Mouse (Mus musculus) midbrain, embryonic 16.5 days (tissue): Measurements from ENCODE around the gene Prkce. TPM values are rescaled to one million over a fixed set of nuclear protein-coding genes. Genes with fewer than 3 reads are reported as not detected.

Experiments
- ATAC-seq: fragments of 200-750 bp; cut with Nextera tagmentation; 2 replicates; pipeline ENCODE4 v1.8.0; 2017; ENCODE audit warnings: moderate TSS enrichment
- H3K27ac ChIP-seq: fragments of 300-500 bp; sonication (generic); 2 replicates; pipeline ENCODE4 v1.5.1; 2014; ENCODE audit warnings: mild to moderate bottlenecking, low read length, mixed read lengths
- H3K27me3 ChIP-seq: fragments of 300-500 bp; sonication (generic); 2 replicates; pipeline ENCODE4 v1.6.1; 2014; ENCODE audit warnings: low read depth, low read length, mixed read lengths; ENCODE audit not compliant: control insufficient read depth, insufficient read depth
- H3K36me3 ChIP-seq: fragments of 300-500 bp; sonication (generic); 2 replicates; pipeline ENCODE4 v1.6.1; 2014; ENCODE audit warnings: mild to moderate bottlenecking, low read length, moderate library complexity, mixed read lengths; ENCODE audit not compliant: control insufficient read depth, insufficient read depth
- H3K4me1 ChIP-seq: fragments of 300-500 bp; sonication (generic); 2 replicates; pipeline ENCODE4 v1.6.1; 2014; ENCODE audit warnings: mild to moderate bottlenecking, low read length, mixed read lengths; ENCODE audit not compliant: control insufficient read depth, insufficient read depth
- H3K4me2 ChIP-seq: fragments of 300-500 bp; sonication (generic); 2 replicates; pipeline ENCODE4 v1.6.1; 2014; ENCODE audit warnings: mild to moderate bottlenecking, low read length, mixed read lengths
- H3K4me3 ChIP-seq: fragments of 300-500 bp; sonication (generic); 2 replicates; pipeline ENCODE4 v1.5.1; 2014; ENCODE audit warnings: low read depth, mild to moderate bottlenecking, low read length, moderate library complexity, mixed read lengths
- H3K9ac ChIP-seq: fragments of 300-500 bp; sonication (generic); 2 replicates; pipeline ENCODE4 v1.6.1; 2014; ENCODE audit warnings: low read depth, low read length, mixed read lengths
- H3K9me3 ChIP-seq: fragments of 300-500 bp; sonication (generic); replicated peaks from 2 replicates; pipeline ENCODE4 v1.6.1; 2014; ENCODE audit warnings: mild to moderate bottlenecking, low read length, mixed read lengths; ENCODE audit not compliant: control insufficient read depth, poor library complexity, severe bottlenecking
- WGBS: fragments of 180-500 bp; shearing (Covaris S2); extraction: QIAGEN DNeasy Blood & Tissue Kit; methylation state at CpG from one replicate; pipeline ENCODE4 v1.1.7; 2014; 5-methylcytosine and 5-hydroxymethylcytosine counted together
- polyA plus RNA-seq: library from polyadenylated mRNA; unstranded; fragments of >200 nt; fragmentation: Nextera tagmentation; extraction: Ambion mirVana; gene quantifications from 2 replicates; pipeline ENCODE4 v1.2.1, GENCODE M21; 2015

Prkce gene
- polyA plus RNA-seq, 1 experiment from 2014 or later = 41.5 TPM

DNA sequence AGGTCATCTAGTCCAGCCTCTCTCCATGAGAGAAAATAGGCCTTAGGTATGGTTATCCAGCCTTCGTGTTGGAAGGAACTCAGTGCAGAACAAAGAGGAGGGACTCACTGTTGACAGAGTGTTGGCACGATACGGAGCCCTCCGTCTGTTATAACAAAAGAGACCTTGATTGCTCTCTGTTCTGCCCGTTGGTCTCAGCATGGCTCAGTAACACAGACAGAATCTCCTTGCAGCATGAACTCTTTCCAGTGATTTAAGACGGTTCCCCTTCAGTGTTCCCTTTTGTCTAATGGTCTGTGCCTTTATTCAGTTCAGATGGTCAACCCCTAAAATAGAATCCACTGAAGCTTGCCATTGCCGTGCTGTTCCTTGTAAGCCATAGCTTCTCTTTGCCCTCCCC, 378.9 kb downstream of the Prkce start:
- Histone ChIP-seq H3K27ac (no peak overlapping the region), H3K36me3 (no peaks in the 10 kb centered on the region), H3K27me3 (no peaks in the 10 kb centered on the region), H3K4me3 (no peak overlapping the region), H3K4me2 (no peak overlapping the region), H3K9me3 (no peaks in the 10 kb centered on the region), H3K4me1 (no peaks in the 10 kb centered on the region), H3K9ac (no peak overlapping the region)
- 30% methylated on average over 7 of the region's 7 CpGs for WGBS
- ATAC-seq = no peak

- H3K27ac ChIP-seq = no peak overlapping the region
- H3K9ac ChIP-seq = no peak overlapping the region
- H3K4me2 ChIP-seq = no peak overlapping the region
- H3K9me3 ChIP-seq = no peaks in the 10 kb centered on the region
- ATAC-seq = no peak
- H3K36me3 ChIP-seq = no peaks in the 10 kb centered on the region
- H3K4me1 ChIP-seq = no peaks in the 10 kb centered on the region
- H3K4me3 ChIP-seq = no peak overlapping the region
- WGBS = 92% methylated on average over 10 of the region's 10 CpGs
- no peaks in the 10 kb centered on the region for H3K27me3 ChIP-seq
Observed at GRCm38 (mm10) chr17:86549128-86549527, 381.5 kb downstream of the Prkce start.

- H3K4me1 ChIP-seq = no peaks in the 10 kb centered on the region
- no peaks in the 10 kb centered on the region for H3K27me3 ChIP-seq
- no peak overlapping the region for H3K9ac ChIP-seq
- no peak overlapping the region for H3K4me3 ChIP-seq
- no peak overlapping the region for H3K4me2 ChIP-seq
- no peak for ATAC-seq
- H3K9me3 ChIP-seq = no peaks in the 10 kb centered on the region
- no peak overlapping the region for H3K27ac ChIP-seq
- 89% methylated on average over 10 of the region's 10 CpGs for WGBS
- H3K36me3 ChIP-seq = no peaks in the 10 kb centered on the region
Observed at GRCm38 (mm10) chr17:86551561-86551960, 384.0 kb downstream of the Prkce start.

DNA sequence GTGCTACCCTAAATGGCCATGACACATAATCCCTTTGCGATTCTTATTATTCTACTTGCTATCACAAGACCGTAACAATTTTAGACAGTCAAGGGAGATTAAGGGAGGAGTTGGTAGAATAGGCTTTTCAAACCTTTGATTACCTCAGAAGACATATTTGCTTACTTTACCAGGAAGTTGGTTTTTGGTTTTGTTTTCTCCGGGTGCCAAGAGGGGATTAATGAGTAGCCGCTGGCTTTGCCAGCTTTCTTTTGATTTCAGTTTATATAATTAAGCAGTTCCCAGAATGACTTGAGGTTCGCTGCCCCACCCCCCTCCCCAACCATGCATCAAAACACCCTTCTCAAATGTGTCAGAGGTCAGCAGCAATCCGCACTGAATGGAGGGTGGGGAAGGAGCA, 384.4 kb downstream of the Prkce start:
- Histone ChIP-seq H3K9ac (no peak overlapping the region), H3K27me3 (no peaks in the 10 kb centered on the region), H3K27ac (no peak overlapping the region), H3K4me1 (no peaks in the 10 kb centered on the region), H3K4me3 (no peak overlapping the region), H3K4me2 (no peak overlapping the region), H3K36me3 (no peaks in the 10 kb centered on the region), H3K9me3 (no peaks in the 10 kb centered on the region)
- 53% methylated on average over 6 of the region's 6 CpGs for WGBS
- ATAC-seq = no peak

GRCm38 (mm10) chr17:86559206-86559891, 391.8 kb downstream of the Prkce start:
- Histone ChIP-seq H3K27me3 (no peaks in the 10 kb centered on the region), H3K9me3 (no peaks in the 10 kb centered on the region), H3K9ac (no peak overlapping the region), H3K27ac (no peak overlapping the region), H3K4me2 (no peak overlapping the region), H3K4me1 (0 out of 2 replicates have a peak, but pooled peaks cover 2% of the 10 kb centered on the region), H3K36me3 (no peaks in the 10 kb centered on the region), H3K4me3 (no peak overlapping the region)
- no peak for ATAC-seq
- WGBS = 82% methylated on average over 15 of the region's 15 CpGs

DNA sequence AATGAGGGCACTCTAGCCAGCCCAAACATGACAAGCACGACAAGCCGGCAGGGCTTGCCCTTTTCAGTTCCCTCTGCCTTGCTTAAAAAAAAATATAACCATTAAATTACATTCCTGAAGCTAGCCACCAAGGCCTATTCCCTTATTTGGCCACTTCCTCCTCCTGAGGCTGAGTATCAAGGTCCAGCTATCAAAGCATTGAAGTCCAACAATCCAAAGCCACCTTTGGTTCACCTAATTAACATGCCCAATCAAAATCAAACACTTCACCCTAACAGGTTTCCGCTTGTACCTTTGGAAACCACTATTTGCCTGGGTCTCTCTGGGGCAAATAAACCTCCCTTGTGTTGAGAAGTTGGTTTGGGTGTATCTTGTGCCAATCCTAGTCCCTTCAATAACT, 392.9 kb downstream of the Prkce start:
- Histone ChIP-seq H3K27ac (no peak overlapping the region), H3K4me1 (0 out of 2 replicates have a peak, but pooled peaks cover 2% of the 10 kb centered on the region)
- WGBS = 84% methylated on average over 3 of the region's 3 CpGs

DNA sequence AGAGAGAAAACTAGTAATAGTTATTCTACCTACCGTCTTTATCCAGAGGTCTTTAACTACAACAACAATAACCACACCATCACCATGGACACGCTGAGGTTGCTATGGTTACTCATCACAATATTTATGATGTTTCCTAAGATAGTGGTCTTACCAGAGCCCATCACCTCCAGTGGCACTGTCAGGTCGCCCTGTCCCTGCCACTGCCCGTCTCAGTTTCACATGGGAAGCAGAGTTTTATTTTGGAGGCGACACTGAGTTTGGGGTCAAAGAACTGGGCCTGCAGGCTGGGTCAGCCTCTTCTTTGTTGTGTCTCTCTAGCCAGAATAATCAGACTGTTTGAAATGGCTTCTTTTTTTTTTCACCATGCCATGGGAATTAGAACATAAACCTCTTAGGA, 402.9 kb downstream of the Prkce start:
- Histone ChIP-seq H3K4me2 (no peak overlapping the region), H3K4me3 (no peak overlapping the region), H3K27me3 (no peaks in the 10 kb centered on the region), H3K27ac (no peak overlapping the region), H3K4me1 (no peaks in the 10 kb centered on the region), H3K9ac (no peak overlapping the region), H3K36me3 (no peaks in the 10 kb centered on the region), H3K9me3 (no peaks in the 10 kb centered on the region)
- ATAC-seq = no peak
- 84% methylated on average over 5 of the region's 5 CpGs for WGBS

More for the DNA sequence above, 392.9 kb downstream of the Prkce start:
- Histone ChIP-seq H3K4me2 (no peak overlapping the region), H3K27me3 (no peaks in the 10 kb centered on the region), H3K9ac (no peak overlapping the region), H3K9me3 (no peaks in the 10 kb centered on the region), H3K4me3 (no peak overlapping the region), H3K36me3 (no peaks in the 10 kb centered on the region)
- ATAC-seq = no peak

GRCm38 (mm10) chr17:86571266-86571665, 403.7 kb downstream of the Prkce start:
- WGBS = 89% methylated on average over 3 of the region's 3 CpGs
- no peak overlapping the region for H3K27ac ChIP-seq
- no peak overlapping the region for H3K4me2 ChIP-seq
- no peaks in the 10 kb centered on the region for H3K4me1 ChIP-seq
- H3K9me3 ChIP-seq = no peaks in the 10 kb centered on the region
- no peak overlapping the region for H3K9ac ChIP-seq
- no peak for ATAC-seq
- H3K27me3 ChIP-seq = no peaks in the 10 kb centered on the region
- no peaks in the 10 kb centered on the region for H3K36me3 ChIP-seq
- H3K4me3 ChIP-seq = no peak overlapping the region

- no peak for ATAC-seq
- no peaks in the 10 kb centered on the region for H3K27me3 ChIP-seq
- no peak overlapping the region for H3K27ac ChIP-seq
- no peaks in the 10 kb centered on the region for H3K4me1 ChIP-seq
- no peak overlapping the region for H3K4me2 ChIP-seq
- H3K9ac ChIP-seq = no peak overlapping the region
- H3K36me3 ChIP-seq = no peaks in the 10 kb centered on the region
- no peaks in the 10 kb centered on the region for H3K9me3 ChIP-seq
- WGBS = 93% methylated on average over 6 of the region's 6 CpGs
- no peak overlapping the region for H3K4me3 ChIP-seq
Observed at GRCm38 (mm10) chr17:86572136-86572535, 404.6 kb downstream of the Prkce start.
